Comparison of ENCODE assay signal across 8 mouse cellular contexts in the genomic region with DNA sequence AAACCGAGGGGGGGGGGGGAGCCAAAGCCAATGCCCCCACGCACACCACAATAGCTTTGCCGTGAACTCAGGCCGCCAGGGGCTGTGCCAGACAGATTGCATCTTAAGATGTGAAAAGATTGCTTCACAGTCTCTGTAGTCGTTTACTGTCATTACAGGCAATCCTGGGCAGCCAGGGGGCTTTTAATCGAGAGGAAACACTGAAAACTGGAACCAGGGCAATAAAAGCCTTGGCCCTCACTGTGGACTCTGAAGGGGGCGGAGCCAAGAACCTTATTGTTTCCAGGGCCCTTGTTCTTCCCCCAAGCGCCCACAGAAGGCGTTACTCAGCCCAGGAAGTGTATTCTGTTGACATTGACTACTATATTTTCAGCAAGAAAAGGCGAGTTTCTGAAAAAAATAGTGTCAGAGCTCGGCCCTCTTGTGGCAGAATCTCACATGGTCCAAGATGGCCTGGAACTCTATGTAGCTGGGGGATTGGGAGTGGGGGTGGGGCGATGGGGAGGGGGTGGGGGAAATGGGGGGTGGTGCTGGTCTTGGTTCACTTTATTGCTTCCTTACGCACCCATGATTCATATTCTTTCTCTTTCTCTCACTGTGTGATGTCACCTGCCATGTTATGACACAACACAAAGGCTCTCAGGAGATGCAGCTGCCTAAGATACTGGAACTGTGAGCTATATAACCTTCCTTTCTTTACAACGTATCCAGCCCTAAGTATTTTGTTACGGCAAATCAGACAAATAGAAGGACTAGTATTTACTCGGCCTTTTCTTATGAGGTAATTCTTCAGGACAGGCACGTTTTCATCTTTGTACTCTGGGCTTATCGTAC. TPM values are rescaled to one million over a fixed set of nuclear protein-coding genes. Genes with fewer than 3 reads are reported as not detected.
A peak's percentile ranks its signal among the peaks of the same experiment; 100 is the strongest.
DNase-seq lines count a peak whose midpoint lies in the region; ATAC-seq and TF ChIP-seq lines count a peak whose summit lies in the region.
"Had no signal": no experiment of that assay in that cellular context is flagged by ENCODE, and none has a peak within 500 bp of the region (broad histone marks: within the 10 kb centered on the region; RNA-seq: fewer than 3 reads in every experiment).

No protein-coding gene starts in this region.

- H3K27me3 ChIP-seq in CH12.LX (replicated peaks) (no peaks in the 10 kb centered on the region), Patski (no peaks in the 10 kb centered on the region)
- no peaks in the 10 kb centered on the region for H3K27me3 ChIP-seq in limb, embryonic 13.5 days

- peak; percentile 48 for ATAC-seq in Patski
- ATAC-seq in limb, embryonic 13.5 days (ENCODE audit: low FRiP score, low read depth), result no peak

- TF ChIP-seq CTCF in CH12.LX (conservative IDR thresholded peaks at IDR 0.05 in 1 of 2, IDR thresholded peaks at IDR 0.05 in 1 of 2; ENCODE audit: low read depth in 2 of 2, low read length in 2 of 2) (0 out of 4 replicates have a peak, but pooled peaks of 1 of the 2 experiments have one; percentile 0), Patski (IDR thresholded peaks at IDR 0.05) (no peak)

- no peak overlapping the region for H3K9ac ChIP-seq in CH12.LX (ENCODE audit: insufficient read depth, low read depth)
- H3K9ac ChIP-seq in limb, embryonic 13.5 days, result no peak overlapping the region

- no peak overlapping the region for H3K4me2 ChIP-seq in CH12.LX (ENCODE audit: insufficient read depth, low read depth, poor library complexity, severe bottlenecking)
- 0 out of 2 replicates have a peak overlapping the region, but pooled peaks have one; percentile 5 for H3K4me2 ChIP-seq in limb, embryonic 13.5 days (replicated peaks)

- H3K4me3 ChIP-seq in CH12.LX (replicated peaks in 1 of 3; ENCODE audit: low read depth in 2 of 3, low read length in 2 of 3, poor library complexity in 1 of 3), result no peak overlapping the region
- no peak overlapping the region for H3K4me3 ChIP-seq in limb, embryonic 13.5 days
- H3K4me3 ChIP-seq: heart, adult 2 months had no signal

- dilution Hi-C loops in CH12.LX (cut with MboI; ENCODE audit: extremely low pct_ligation_motif_present, extremely low pct_unique_long_range_greater_than_20kb, low sequenced_read_pairs), result no loop called here

- no peak for TF ChIP-seq POLR2A in CH12.LX (IDR thresholded peaks at IDR 0.05; ENCODE audit: low read depth, low read length)

- no peak for TF ChIP-seq EP300 in CH12.LX (IDR thresholded peaks at IDR 0.05; ENCODE audit: low read length)

- DNase-seq in CH12.LX (ENCODE audit: extremely low read depth) (no peak), Patski (ENCODE audit: low read depth, low spot score) (peak; percentile 38)
- DNase-seq in forelimb bud, embryonic 11.5 days (ENCODE audit: low read depth, low spot score), result peak; percentile 25
- peak; percentile 82 for DNase-seq in retina, embryonic 14.5 days (ENCODE audit: low spot score)
- no peak for DNase-seq in gastrocnemius, adult 18-20 months (ENCODE audit: low spot score)
- no peak for DNase-seq in cerebellum, adult 9-10 months

- 60% methylated on average over 18 of the region's 18 CpGs for WGBS in limb, embryonic 13.5 days

- peaks cover 0 to 24% of the 10 kb centered on the region in 2 experiments; a peak in 2 of 4 replicates for H3K4me1 ChIP-seq in CH12.LX (ENCODE audit: control insufficient read depth in 1 of 2, insufficient read depth in 2 of 2)
- peaks cover 17% of the 10 kb centered on the region for H3K4me1 ChIP-seq in limb, embryonic 13.5 days

- in situ Hi-C loops in CH12.LX (cut with MboI; ENCODE audit: low pct_ligation_motif_present, low pct_unique_long_range_greater_than_20kb, low sequenced_read_pairs) (loop anchor here (25.0 kb wide), 1 partner anchor 286 kb away; no protein-coding TSS in a partner anchor), Patski (cut with MboI; ENCODE audit: low pct_unique_long_range_greater_than_20kb) (loop anchor here (25.0 kb wide), 1 partner anchor 286 kb away; no protein-coding TSS in a partner anchor)

- CTCF ChIA-PET in Patski (lab: Charles Lee), result interaction anchor here (0.7 to 2.8 kb wide), 6 partner anchors 12 to 127 kb away, joined by 3 to 11 read pairs (median 4); no protein-coding TSS in a partner anchor

- no peak for TF ChIP-seq RAD21 in CH12.LX (IDR thresholded peaks at IDR 0.05; ENCODE audit: low read depth, low read length)

- H3K79me2 ChIP-seq in CH12.LX (replicated peaks; ENCODE audit: control insufficient read depth, extremely low read depth, insufficient read depth, poor library complexity, severe bottlenecking), result no peaks in the 10 kb centered on the region

- POLR2A ChIA-PET in Patski (lab: Charles Lee), result interaction anchor here (0.6 to 0.9 kb wide), 2 partner anchors 9 to 15 kb away, joined by 3 to 4 read pairs; no protein-coding TSS in a partner anchor

- H3K36me3 ChIP-seq in CH12.LX (replicated peaks in 1 of 2; ENCODE audit: control insufficient read depth in 1 of 2, insufficient read depth in 1 of 2, low read length in 1 of 2), result no peaks in the 10 kb centered on the region
- no peaks in the 10 kb centered on the region for H3K36me3 ChIP-seq in limb, embryonic 13.5 days

- H3K27ac ChIP-seq in CH12.LX (ENCODE audit: insufficient read depth, low read depth), result no peak overlapping the region
- peak overlapping the region; percentile 52; the same call in 1 of the 2 replicates for H3K27ac ChIP-seq in limb, embryonic 13.5 days
- H3K27ac ChIP-seq: heart, adult 2 months had no signal

- no peaks in the 10 kb centered on the region for H3K9me3 ChIP-seq in CH12.LX (replicated peaks; ENCODE audit: low read length)
- no peaks in the 10 kb centered on the region for H3K9me3 ChIP-seq in limb, embryonic 13.5 days

TF ChIP-seq in CH12.LX, 34 proteins besides CTCF, POLR2A, EP300 and RAD21:
- TF ChIP-seq SIN3A (IDR thresholded peaks at IDR 0.05; ENCODE audit: low read length) (peak; percentile 47; the same call in 1 of the 2 replicates), NRF1 (IDR thresholded peaks at IDR 0.05; ENCODE audit: low read depth, low read length) (no peak), JUND (conservative IDR thresholded peaks at IDR 0.05; ENCODE audit: low read depth, low read length) (no peak), CHD2 (IDR thresholded peaks at IDR 0.05; ENCODE audit: low read length) (0 out of 2 replicates have a peak, but pooled peaks have one; percentile 14), KAT2A (IDR thresholded peaks at IDR 0.05; ENCODE audit: insufficient replicate concordance, low read length) (no peak)

RNA-seq across cellular contexts. Expression of gene Chrna9, which starts 16.2 kb away (rescaled TPM):
- total RNA-seq in CH12.LX (2012; rRNA removed) (not detected in 2 replicates), CH12.LX (2014; rRNA removed) (not detected in 2 replicates)
- polyA plus RNA-seq in CH12.LX (2012; ENCODE audit: insufficient read length, low read depth) (0.57 TPM in 1 of 2 replicates, not detected in the other), Patski (2021) (not detected)
- polyA plus RNA-seq in limb, embryonic 13.5 days (2015; fragmentation: Nextera tagmentation; extraction: Ambion mirVana), result 0.70 and 0.77 TPM in 2 replicates
- total RNA-seq in gastrocnemius, adult 18-20 months (2021), result 1 to 10 TPM; 1.9 to 8.2 TPM
- polyA plus RNA-seq: heart, adult 2 months had no signal

RNA-seq across cellular contexts. Expression of gene 9130230L23Rik, which starts 53.2 kb away (rescaled TPM):
- 0.30 and 0.38 TPM in 2 replicates for total RNA-seq in CH12.LX (2012; rRNA removed)
- total RNA-seq in CH12.LX (2014; rRNA removed), result not detected in 2 replicates
- 0.20 and 0.35 TPM in 2 replicates for polyA plus RNA-seq in CH12.LX (2012; ENCODE audit: insufficient read length, low read depth)
- polyA plus RNA-seq in Patski (2021), result not detected
- not detected in 2 replicates for polyA plus RNA-seq in limb, embryonic 13.5 days (2015; fragmentation: Nextera tagmentation; extraction: Ambion mirVana)
- total RNA-seq in gastrocnemius, adult 18-20 months (2021), result not detected
- total RNA-seq: heart, adult 2 months had no signal

Comparison
In these comparisons a context has a peak if more than half of its experiments do, and no peak if none do; other contexts are left out.
1. DNase-seq: peak in Patski (single experiment), forelimb bud, embryonic 11.5 days (single experiment) and retina, embryonic 14.5 days (single experiment); none in CH12.LX (single experiment), gastrocnemius, adult 18-20 months (single experiment) and cerebellum, adult 9-10 months (single experiment).